Mouse (Mus musculus): Measurements from ENCODE around the gene Tmem117.

- TF ChIP-seq CTCF (IDR thresholded peaks at IDR 0.05; ENCODE audit: low read depth) = no peak
- no peak for TF ChIP-seq EP300 (optimal IDR thresholded peaks at IDR 0.05)
Measured at GRCm38 (mm10) chr15:95024401-95024800, 395.4 kb downstream of the Tmem117 start.

Measured in stomach, postnatal 0 days (tissue).